Mouse (Mus musculus) cerebellum, adult 2 months (tissue): ENCODE results near the gene Snw1. TPM values are rescaled to one million over a fixed set of nuclear protein-coding genes. Genes with fewer than 3 reads are reported as not detected.
"Not testable (repeated sequence)": the region's sequence is repeated elsewhere in the genome, so short reads cannot be mapped to it uniquely, and the experiment has no call there.

ENCODE experiments used
- DNase-seq, 2 experiments: peaks; one replicate each; pipeline ENCODE4 v3.0.0; 2021
- H3K27ac ChIP-seq: fragments of 200-500 bp; 2 replicates; pipeline ENCODE4 v1.5.1; 2012; ENCODE audit warnings: low read length, control low read depth, inconsistent platforms; ENCODE audit not compliant: insufficient read depth
- H3K27me3 ChIP-seq: fragments of 200-500 bp; 2 replicates; pipeline ENCODE4 v1.6.1; 2012; ENCODE audit warnings: inconsistent platforms, mild to moderate bottlenecking, low read length, moderate library complexity; ENCODE audit not compliant: control insufficient read depth, insufficient read depth
- H3K4me1 ChIP-seq: fragments of 200-500 bp; 2 replicates; pipeline ENCODE4 v1.6.1; 2011; ENCODE audit warnings: low read length; ENCODE audit not compliant: control insufficient read depth, insufficient read depth
- H3K4me3 ChIP-seq: fragments of 200-500 bp; replicated peaks from 2 replicates; pipeline ENCODE3; 2011; ENCODE audit warnings: mild to moderate bottlenecking, low read depth, low read length, control low read depth; ENCODE audit not compliant: insufficient read depth
- CTCF ChIP-seq: fragments of 200-500 bp; IDR thresholded peaks from 2 replicates; pipeline ENCODE4 v1.5.1; 2011; ENCODE audit warnings: low read depth, mild to moderate bottlenecking, control low read depth, low read length, moderate library complexity, borderline replicate concordance; ENCODE audit not compliant: insufficient read depth
- POLR2A ChIP-seq: fragments of 200-500 bp; IDR thresholded peaks from 2 replicates; pipeline ENCODE4 v1.6.1; 2011; ENCODE audit warnings: low read length, control low read depth, borderline replicate concordance; ENCODE audit not compliant: insufficient read depth
- WGBS: fragments of 180-500 bp; shearing (Covaris S2); methylation state at CpG from one replicate; pipeline ENCODE4 v1.1.7; 2018; 5-methylcytosine and 5-hydroxymethylcytosine counted together
- polyA plus RNA-seq: library from polyadenylated mRNA; depleted of rRNA; stranded (reverse); fragments of >200 nt; gene quantifications from 2 replicates; pipeline ENCODE4 v1.2.3, GENCODE M21; 2012; rRNA removed

Snw1 gene
- polyA plus RNA-seq, result 46.3 and 50.7 TPM in 2 replicates

DNA sequence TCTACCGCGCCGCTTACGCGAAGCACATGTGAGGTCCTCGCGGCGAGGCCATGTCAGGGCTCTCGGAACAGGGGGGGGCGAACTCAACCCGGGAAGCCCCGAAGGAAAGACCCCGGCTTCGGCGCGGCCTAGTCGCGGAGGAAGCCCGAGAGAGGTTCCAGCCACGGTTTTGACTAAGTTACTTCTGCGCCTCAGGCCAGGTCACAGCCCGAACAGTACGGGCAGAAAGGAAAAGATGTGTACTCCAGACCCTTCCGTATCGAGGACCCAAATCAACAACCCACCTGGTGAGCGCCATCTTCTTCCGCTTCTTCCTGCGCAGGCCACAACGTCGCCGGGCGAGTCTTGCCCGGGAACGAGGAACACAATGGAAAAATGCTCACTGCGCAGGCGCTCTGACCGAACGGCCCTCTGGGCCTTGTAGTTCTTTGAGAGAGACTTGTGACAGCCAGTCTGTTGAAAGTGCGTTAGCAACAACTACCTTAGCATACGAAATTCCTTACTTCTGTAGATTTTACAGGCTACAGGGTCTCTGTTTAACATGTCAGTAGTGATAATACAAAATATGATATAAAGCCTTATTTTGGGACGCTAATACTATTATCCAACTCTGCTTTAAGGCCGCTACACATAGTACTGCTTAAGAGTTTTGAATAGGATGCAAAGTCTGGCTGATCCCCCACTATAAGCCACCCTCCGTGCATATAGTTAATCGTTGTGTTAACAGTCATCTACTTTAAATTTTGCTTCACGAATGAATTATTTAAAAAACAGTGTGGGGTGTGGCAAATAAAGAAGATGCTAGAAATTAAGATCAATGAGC, at the start of gene Snw1:
Gene Snw1 (minus strand): TSS at position 311 of the 823 bp plus-strand sequence.
- WGBS, result 3% methylated on average over 44 of the region's 45 CpGs
- H3K4me3 ChIP-seq, result peak within 1 kb of the TSS; percentile 96

DNA sequence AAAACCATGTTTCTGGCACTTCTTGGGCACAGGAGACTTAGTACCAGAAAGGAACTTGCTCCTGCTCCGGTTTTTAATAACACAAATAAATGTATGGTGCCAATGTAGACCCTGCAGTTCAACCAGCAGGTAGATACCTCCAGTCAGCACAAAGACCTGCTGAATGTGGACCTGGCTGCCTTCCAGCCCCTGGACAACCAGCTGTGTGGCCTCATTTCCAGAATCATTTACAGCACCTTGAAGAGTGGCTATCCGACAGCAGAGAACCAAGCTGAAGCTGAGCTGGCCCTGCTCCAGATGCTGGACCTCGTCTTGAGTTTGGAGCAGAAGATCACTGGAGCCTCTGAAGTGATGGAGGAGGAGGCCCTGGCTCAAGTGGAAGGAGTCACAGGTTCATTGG, 47.5 kb upstream of the Snw1 start:
- H3K4me3 ChIP-seq, H3K27me3 ChIP-seq, H3K4me1 ChIP-seq, DNase-seq, H3K27ac ChIP-seq: not testable (repeated sequence)
- 33% methylated on average over 3 of the region's 3 CpGs for WGBS

More for the DNA sequence above, at the start of gene Snw1:
- peak within 1 kb of the TSS; percentile 93 for H3K27ac ChIP-seq
- peak; percentile 71; the same call in 1 of the 2 replicates for TF ChIP-seq POLR2A
- no peak for TF ChIP-seq CTCF
- peaks cover 3% of the 10 kb centered on the region for H3K4me1 ChIP-seq
- H3K27me3 ChIP-seq, result no peaks in the 10 kb centered on the region
- DNase-seq, result peak; percentile 93 to 95

DNA sequence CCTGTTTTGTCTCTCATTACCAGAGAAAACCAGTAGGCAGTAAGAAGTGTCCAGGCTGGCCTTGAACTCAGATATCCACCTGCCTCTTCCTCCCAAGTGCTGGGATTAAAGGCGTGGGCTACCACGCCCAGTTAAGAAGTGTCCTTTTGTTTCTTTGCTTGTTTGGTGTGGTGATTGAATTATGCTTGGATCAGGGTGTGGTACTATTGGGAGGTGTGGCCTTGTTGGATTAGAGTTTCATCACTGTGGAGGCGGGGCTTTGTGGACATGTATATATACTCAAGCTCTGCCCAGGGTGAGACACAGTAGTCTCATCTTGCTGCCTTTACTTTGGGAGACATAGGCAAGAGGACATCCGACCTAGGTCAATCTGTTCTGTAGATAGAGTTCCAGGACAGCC, 41.9 kb upstream of the Snw1 start, which contains the start of gene Gm8300:
Gene Gm8300 (plus strand): TSS at position 301 of the 400 bp plus-strand sequence.
- H3K4me3 ChIP-seq, H3K4me1 ChIP-seq, DNase-seq, H3K27me3 ChIP-seq, H3K27ac ChIP-seq: not testable (repeated sequence)
- 86% methylated on average over 4 of the region's 4 CpGs for WGBS

DNA sequence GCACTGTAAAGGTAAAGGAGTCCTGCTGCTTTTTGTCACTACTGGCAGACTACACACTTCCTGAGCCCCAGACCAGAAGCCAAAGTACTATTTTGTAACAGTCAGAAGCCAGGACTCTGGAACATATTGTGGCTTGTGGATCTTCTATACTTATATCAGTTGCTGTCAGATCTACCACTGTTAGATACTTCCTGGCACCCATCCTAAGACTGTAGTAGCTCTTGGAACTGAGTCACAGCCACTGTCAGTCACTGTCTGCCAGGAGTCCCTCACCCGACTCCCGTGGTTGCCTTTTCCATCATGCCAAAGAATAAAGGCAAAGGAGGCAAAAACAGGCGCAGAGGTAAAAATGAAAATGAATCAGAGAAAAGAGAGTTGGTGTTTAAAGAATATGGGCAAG, 22.3 kb upstream of the Snw1 start, which contains the start of gene Gm5788:
Gene Gm5788 (plus strand): TSS at position 301 of the 400 bp plus-strand sequence.
- H3K4me3 ChIP-seq, H3K27me3 ChIP-seq, H3K4me1 ChIP-seq, H3K27ac ChIP-seq, DNase-seq: not testable (repeated sequence)
- WGBS, result 34% methylated on average over 3 of the region's 3 CpGs

DNA sequence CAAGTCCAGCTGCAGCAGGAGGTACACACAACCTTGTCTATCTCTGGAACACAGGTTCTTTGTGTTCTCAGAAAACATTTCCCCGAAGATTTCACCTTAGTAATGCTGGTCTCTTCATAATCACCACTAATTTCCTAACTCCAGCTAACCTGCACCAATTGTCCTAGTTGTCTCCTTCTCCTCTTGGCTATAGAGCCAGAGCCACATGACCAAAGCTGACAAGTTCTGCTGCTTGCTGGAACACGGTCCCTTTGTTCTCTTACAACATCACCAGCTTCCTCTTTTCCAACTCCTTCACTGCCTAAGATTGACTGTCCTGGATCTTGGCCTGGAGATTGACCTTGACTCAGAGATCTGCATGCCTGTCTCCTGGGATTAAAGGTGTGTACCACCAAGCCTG, 16.6 kb upstream of the Snw1 start:
- not testable (repeated sequence) for H3K4me3 ChIP-seq, DNase-seq, H3K27me3 ChIP-seq, H3K4me1 ChIP-seq, H3K27ac ChIP-seq
- 58% methylated on average over 2 of the region's 2 CpGs for WGBS

DNA sequence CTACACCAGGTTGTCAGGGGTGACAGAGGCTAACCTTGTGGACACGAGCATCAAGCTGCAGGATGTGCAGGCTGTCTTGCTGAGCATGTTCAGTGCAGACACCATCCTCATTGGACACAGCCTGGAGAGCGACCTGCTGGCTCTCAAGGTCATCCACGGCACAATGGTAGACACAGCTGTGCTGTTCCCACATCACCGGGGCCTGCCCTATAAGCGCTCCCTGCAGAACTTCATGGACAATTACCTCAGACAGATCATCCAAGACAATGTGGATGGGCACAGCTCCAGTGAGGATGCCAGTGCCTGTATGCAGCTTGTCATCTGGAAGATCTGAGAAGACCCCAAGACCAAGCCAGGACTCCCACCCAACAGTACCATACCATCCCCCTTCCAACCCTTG, 10.4 kb upstream of the Snw1 start:
- not testable (repeated sequence) for H3K27ac ChIP-seq, DNase-seq, H3K4me1 ChIP-seq, H3K4me3 ChIP-seq, H3K27me3 ChIP-seq
- WGBS, result 70% methylated on average over 5 of the region's 5 CpGs

DNA sequence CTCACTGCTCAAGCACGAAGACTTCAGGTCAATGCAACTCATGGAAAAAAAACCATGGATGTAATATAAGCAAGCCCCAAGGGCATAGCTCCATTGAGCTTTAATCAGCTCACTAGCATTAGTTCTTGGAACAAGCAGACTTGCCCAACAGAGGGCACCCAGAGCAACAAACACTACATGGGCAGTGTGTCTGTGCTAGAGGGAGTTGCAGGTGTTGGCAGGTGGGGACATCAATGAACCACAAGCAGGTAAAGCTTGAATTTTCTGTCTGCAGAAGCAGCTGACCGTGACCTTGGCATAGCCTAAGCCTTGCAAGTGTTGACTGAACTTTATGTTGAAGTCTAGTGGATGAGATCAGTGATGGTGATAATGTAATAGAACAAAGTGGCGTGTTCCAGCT, 2.7 kb upstream of the Snw1 start:
- Histone ChIP-seq H3K4me3 (no peak overlapping the region), H3K4me1 (peaks cover 3% of the 10 kb centered on the region), H3K27me3 (no peaks in the 10 kb centered on the region), H3K27ac (no peak overlapping the region)
- 80% methylated on average over 3 of the region's 3 CpGs for WGBS
- TF ChIP-seq CTCF (no peak), POLR2A (no peak)
- no peak for DNase-seq

DNA sequence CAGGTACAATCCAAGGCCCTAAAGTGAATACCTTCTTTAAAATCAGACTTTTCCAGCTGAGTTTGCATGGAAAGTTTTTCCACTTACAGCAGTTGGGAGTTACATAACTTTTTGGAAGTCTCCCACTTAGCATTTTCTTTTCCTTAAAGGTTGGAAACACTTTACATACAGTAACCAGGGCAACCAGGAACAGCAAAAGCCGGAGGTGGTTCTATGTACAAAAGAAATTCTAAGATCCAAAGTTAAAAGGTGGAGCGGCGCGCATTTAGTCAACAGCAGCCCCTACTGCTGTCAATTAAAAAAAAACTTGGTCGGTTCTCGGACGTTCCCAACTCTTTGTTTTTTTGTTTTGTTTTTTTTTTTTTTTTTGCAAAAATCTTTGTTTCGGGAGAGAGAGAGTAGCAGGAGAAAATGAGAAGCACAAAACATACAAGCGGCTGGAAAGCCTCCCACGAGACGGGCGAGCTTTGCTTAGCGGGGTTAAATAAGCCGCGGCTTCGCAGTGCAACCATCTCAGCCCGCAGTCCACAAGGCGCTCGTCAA, 582 bp downstream of the Snw1 start:
- H3K27ac ChIP-seq, result peak overlapping the region; percentile 93
- H3K4me1 ChIP-seq, result peaks cover 3% of the 10 kb centered on the region
- WGBS, result 0% methylated on average over 19 of the region's 19 CpGs
- no peak for DNase-seq
- H3K4me3 ChIP-seq, result peak overlapping the region; percentile 96
- no peak for TF ChIP-seq POLR2A
- TF ChIP-seq CTCF, result no peak
- H3K27me3 ChIP-seq, result no peaks in the 10 kb centered on the region
